Mouse (Mus musculus) WW6 (cell line): ENCODE results near the gene Akt1s1.

ENCODE experiments used
- DNase-seq: peaks from one replicate; pipeline ENCODE4 v3.0.0-alpha.2; 2013; ENCODE audit warnings: low read depth, low spot score

Gene Akt1s1

GRCm38 (mm10) chr7:44853596-44854355 is 5.0 kb downstream of the Akt1s1 start:
- no peak for DNase-seq

- DNase-seq: no peak
These were observed 5.7 kb downstream of the Akt1s1 start for GRCm38 (mm10) chr7:44854356-44855031.

GRCm38 (mm10) chr7:44855036-44855435 is 6.2 kb downstream of the Akt1s1 start:
- no peak for DNase-seq

GRCm38 (mm10) chr7:44856265-44856916 is 7.6 kb downstream of the Akt1s1 start:
- DNase-seq: no peak

- DNase-seq: peak; percentile 75
These were observed 8.3 kb downstream of the Akt1s1 start, which contains the start of gene Pnkp for GRCm38 (mm10) chr7:44857042-44857552. TSS of gene Pnkp (plus strand) at chr7:44857139.

- DNase-seq: no peak
These were observed 9.1 kb downstream of the Akt1s1 start for GRCm38 (mm10) chr7:44857905-44858304.

GRCm38 (mm10) chr7:44859896-44860295 is 11.1 kb downstream of the Akt1s1 start:
- no peak for DNase-seq

GRCm38 (mm10) chr7:44860576-44861428 is 12.0 kb downstream of the Akt1s1 start:
- no peak for DNase-seq

- no peak for DNase-seq
These were observed 12.6 kb downstream of the Akt1s1 start for GRCm38 (mm10) chr7:44861429-44861816.

- DNase-seq: no peak
These were observed 13.6 kb downstream of the Akt1s1 start for GRCm38 (mm10) chr7:44862434-44862833.

GRCm38 (mm10) chr7:44863210-44863609 is 14.4 kb downstream of the Akt1s1 start:
- DNase-seq: no peak

- no peak for DNase-seq
These were observed 15.2 kb downstream of the Akt1s1 start for GRCm38 (mm10) chr7:44863982-44864494.

GRCm38 (mm10) chr7:44864595-44865542 is 16.1 kb downstream of the Akt1s1 start:
- DNase-seq: no peak

GRCm38 (mm10) chr7:44866276-44867009 is 17.7 kb downstream of the Akt1s1 start:
- DNase-seq: no peak

GRCm38 (mm10) chr7:44867010-44867702 is 18.4 kb downstream of the Akt1s1 start:
- no peak for DNase-seq

- DNase-seq: no peak
These were observed 19.0 kb downstream of the Akt1s1 start for GRCm38 (mm10) chr7:44867802-44868201.

- DNase-seq: no peak
These were observed 19.7 kb downstream of the Akt1s1 start for GRCm38 (mm10) chr7:44868465-44868864.

GRCm38 (mm10) chr7:44868919-44869696 is 20.3 kb downstream of the Akt1s1 start:
- no peak for DNase-seq
